Mouse (Mus musculus) neutrophil, adult 65 days (primary cell): ENCODE data around the gene Actl7b. TPM values are rescaled to one million over a fixed set of nuclear protein-coding genes. Genes with fewer than 3 reads are reported as not detected.

Experiments
- total RNA-seq: library from RNA; stranded (reverse); gene quantifications from 2 replicates; pipeline ENCODE4 v1.2.4, GENCODE M21; 2023

Actl7b gene
- total RNA-seq, result 3.7 and 4.0 TPM in 2 replicates

DNA sequence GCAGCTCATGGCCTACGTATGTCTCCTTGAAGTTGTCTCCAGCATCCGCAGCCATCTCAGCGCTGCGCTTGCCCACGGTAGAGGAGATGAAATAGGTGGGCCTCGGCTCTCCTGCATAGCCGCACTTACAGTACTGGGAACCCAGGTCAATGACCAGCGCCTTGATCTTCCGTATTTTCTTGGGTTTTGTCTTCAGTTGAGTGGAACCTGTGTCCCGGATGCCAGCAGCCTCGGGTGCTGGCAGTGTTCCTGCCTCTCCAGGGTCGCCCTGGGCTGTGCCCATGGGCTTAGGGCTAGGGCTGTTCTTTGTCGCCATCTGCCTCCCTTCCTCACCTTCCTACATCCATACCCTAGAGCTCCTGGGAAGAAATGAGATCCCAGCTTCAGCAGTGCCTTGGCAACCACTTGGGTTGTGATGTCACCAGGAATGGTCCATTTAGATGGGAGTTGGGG is at the start of gene Actl7b:
Gene Actl7b (minus strand): TSS at position 403 of the 453 bp plus-strand sequence.

DNA sequence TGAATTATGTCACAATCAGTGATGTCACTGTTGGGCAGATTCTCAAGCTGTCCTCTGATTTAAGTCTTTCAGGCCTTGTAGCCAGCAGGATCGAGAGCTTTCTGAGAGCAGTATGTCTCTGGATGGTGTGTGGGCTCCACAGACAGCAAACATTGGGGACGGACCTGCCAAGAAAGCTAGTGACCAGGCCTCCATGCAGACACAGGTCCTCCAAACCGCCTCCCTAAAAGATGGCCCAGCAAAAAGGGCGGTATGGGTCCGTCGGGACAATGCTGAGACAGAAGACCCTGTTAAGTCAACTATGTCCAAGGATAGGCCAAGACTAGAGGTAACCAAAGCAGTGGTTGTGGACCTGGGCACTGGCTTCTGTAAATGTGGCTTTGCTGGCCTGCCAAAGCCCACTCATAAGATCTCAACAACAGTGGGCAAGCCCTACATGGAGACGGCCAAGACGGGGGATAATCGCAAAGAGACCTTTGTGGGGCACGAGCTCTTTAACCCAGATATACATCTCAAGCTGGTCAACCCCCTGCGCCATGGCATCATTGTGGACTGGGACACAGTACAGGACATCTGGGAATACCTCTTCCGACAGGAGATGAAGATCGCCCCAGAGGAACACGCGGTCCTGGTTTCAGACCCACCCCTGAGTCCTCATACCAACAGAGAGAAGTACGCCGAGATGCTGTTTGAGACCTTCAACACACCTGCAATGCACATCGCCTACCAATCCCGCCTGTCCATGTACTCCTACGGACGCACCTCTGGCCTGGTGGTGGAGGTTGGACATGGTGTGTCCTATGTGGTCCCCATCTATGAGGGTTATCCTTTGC is 2.3 kb upstream of the Actl7b start, which contains the start of gene Actl7a:
Gene Actl7a (plus strand): TSS at position 51 of the 833 bp plus-strand sequence.

DNA sequence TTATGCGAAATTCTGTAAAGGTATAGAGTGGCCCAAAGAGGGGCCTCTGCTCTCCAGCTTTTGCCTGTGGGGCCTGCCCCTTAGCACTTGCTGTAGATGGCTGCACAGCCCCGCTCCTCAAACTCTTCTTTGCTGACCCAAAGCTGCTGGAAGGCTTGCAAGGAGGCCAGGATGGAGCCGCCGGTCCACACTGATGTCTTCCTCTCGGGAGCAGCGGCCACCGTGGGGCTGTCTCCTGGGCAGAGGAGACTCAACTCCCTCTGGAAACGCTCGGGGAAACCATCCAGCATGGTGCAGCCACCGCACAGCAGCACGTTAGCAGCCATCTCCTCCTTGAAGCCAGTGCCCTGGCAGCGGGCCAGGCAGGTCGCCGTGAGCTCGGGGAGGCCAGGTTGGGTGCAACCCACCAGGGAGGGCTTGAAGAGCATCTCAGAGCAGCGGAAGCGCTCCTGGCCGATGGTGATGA is 1.2 kb downstream of the Actl7b start, which contains the start of gene Gm26657:
Gene Gm26657 (plus strand): TSS at position 51 of the 466 bp plus-strand sequence.

Other genes starting within 250 kb of the Actl7b start
- gene Gm26657, start 1.4 kb downstream of the Actl7b start, total RNA-seq, result not detected in 2 replicates
- not detected in 2 replicates for gene Actl7a, start 2.0 kb upstream of the Actl7b start, total RNA-seq
- 73.3 and 87.3 TPM in 2 replicates for gene Elp1, start 60.9 kb upstream of the Actl7b start, total RNA-seq
- gene Fam206a, start 60.9 kb upstream of the Actl7b start, total RNA-seq, result 4.6 and 5.1 TPM in 2 replicates
- 0.73 and 1.2 TPM in 2 replicates for gene Ctnnal1, start 123.7 kb upstream of the Actl7b start, total RNA-seq
- gene Tmem245, start 206.0 kb upstream of the Actl7b start, total RNA-seq, result 17.5 and 22.0 TPM in 2 replicates
- gene Frrs1l, start 248.9 kb upstream of the Actl7b start, total RNA-seq, result not detected in 2 replicates